Mouse (Mus musculus) lung, postnatal 0 days (tissue): ENCODE measurements around the gene Col23a1.
A peak's percentile ranks its signal among the peaks of the same experiment; 100 is the strongest.

ENCODE experiments used
- CTCF ChIP-seq: IDR thresholded peaks from 2 replicates; pipeline ENCODE4 v1.5.1; 2016; ENCODE audit warnings: antibody characterized with exemption, mild to moderate bottlenecking
- EP300 ChIP-seq: IDR thresholded peaks from 2 replicates; pipeline ENCODE4 v1.6.1; 2016; ENCODE audit warnings: antibody characterized with exemption, mild to moderate bottlenecking, control low read depth

DNA sequence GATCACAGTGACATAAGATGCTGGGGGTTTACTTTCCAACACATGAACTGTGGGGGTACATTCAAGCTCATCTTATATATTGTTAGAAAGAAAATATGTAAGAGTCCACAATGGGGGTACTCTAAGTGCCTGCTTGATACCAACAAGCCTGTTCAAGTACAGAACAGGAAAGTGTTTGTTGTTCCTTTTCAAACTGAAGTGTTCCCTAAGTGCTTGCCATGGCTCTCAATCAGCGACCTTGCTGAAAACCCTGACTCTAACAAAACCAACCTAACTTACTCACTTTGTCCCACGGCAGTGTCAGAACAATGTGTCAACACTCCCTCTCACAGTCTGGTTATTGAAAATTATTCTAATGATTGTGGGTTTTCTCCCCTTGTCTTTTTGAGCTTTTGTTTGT, 106.7 kb downstream of the Col23a1 start:
- no peak for TF ChIP-seq CTCF
- TF ChIP-seq EP300, result peak; percentile 97
